Comparison of ENCODE assay signal across 7 mouse cellular contexts in genomic region chr9:96195885-96196622, GRCm38 (mm10). TPM values are rescaled to one million over a fixed set of nuclear protein-coding genes. Genes with fewer than 3 reads are reported as not detected.
A peak's percentile ranks its signal among the peaks of the same experiment; 100 is the strongest.
DNase-seq lines count a peak whose midpoint lies in the region; ATAC-seq and TF ChIP-seq lines count a peak whose summit lies in the region.

TSS of gene Tfdp2 (plus strand) at chr9:96196275.

- H3K27ac ChIP-seq in intestine, postnatal 0 days (ENCODE audit: low read depth, low read length), result peak within 1 kb of the TSS; percentile 95
- peak within 1 kb of the TSS; percentile 72 for H3K27ac ChIP-seq in midbrain, embryonic 12.5 days (replicated peaks)
- H3K27ac ChIP-seq in small intestine, adult 2 months (ENCODE audit: insufficient read depth, low read depth, low read length), result peak within 1 kb of the TSS; percentile 91

- H3K27me3 ChIP-seq in intestine, postnatal 0 days (replicated peaks; ENCODE audit: control insufficient read depth, insufficient read depth, low read length), result no peaks in the 10 kb centered on the region
- no peaks in the 10 kb centered on the region for H3K27me3 ChIP-seq in midbrain, embryonic 12.5 days
- no peaks in the 10 kb centered on the region for H3K27me3 ChIP-seq in small intestine, adult 2 months (ENCODE audit: control insufficient read depth, insufficient read depth, low read length)

- WGBS in intestine, postnatal 0 days, result under 1% methylated on average over 76 of the region's 81 CpGs
- under 1% methylated on average over 75 of the region's 81 CpGs for WGBS in midbrain, embryonic 12.5 days
- under 1% methylated on average over 81 of the region's 81 CpGs for WGBS in small intestine, adult 2 months

- H3K4me2 ChIP-seq in intestine, postnatal 0 days (replicated peaks; ENCODE audit: low read depth), result peak within 1 kb of the TSS; percentile 95
- H3K4me2 ChIP-seq in midbrain, embryonic 12.5 days (replicated peaks), result peak within 1 kb of the TSS; percentile 98

- no peaks in the 10 kb centered on the region for H3K9me3 ChIP-seq in intestine, postnatal 0 days (ENCODE audit: control insufficient read depth)
- H3K9me3 ChIP-seq in midbrain, embryonic 12.5 days, result no peaks in the 10 kb centered on the region

- H3K4me3 ChIP-seq in intestine, postnatal 0 days (ENCODE audit: low read depth, low read length), result peak within 1 kb of the TSS; percentile 78
- H3K4me3 ChIP-seq in midbrain, embryonic 12.5 days, result peak within 1 kb of the TSS; percentile 81
- H3K4me3 ChIP-seq in small intestine, adult 2 months (ENCODE audit: low read depth, low read length), result peak within 1 kb of the TSS; percentile 93

- H3K36me3 ChIP-seq in intestine, postnatal 0 days (ENCODE audit: control insufficient read depth, insufficient read depth), result no peaks in the 10 kb centered on the region
- no peaks in the 10 kb centered on the region for H3K36me3 ChIP-seq in midbrain, embryonic 12.5 days
- H3K36me3 ChIP-seq in small intestine, adult 2 months (ENCODE audit: control insufficient read depth, insufficient read depth, low read length), result no peaks in the 10 kb centered on the region

- intact Hi-C loops in left cerebral cortex, postnatal 4 days (cut with DNase I), result no loop called here

- peak; percentile 46 for TF ChIP-seq POLR2A in small intestine, adult 2 months (IDR thresholded peaks at IDR 0.05; ENCODE audit: low read depth, low read length)

- H3K4me1 ChIP-seq in intestine, postnatal 0 days (replicated peaks; ENCODE audit: control insufficient read depth, insufficient read depth, low read length), result 0 out of 2 replicates have a peak, but pooled peaks cover 7% of the 10 kb centered on the region
- H3K4me1 ChIP-seq in midbrain, embryonic 12.5 days, result peaks cover 20% of the 10 kb centered on the region
- H3K4me1 ChIP-seq in small intestine, adult 2 months (ENCODE audit: control insufficient read depth, insufficient read depth, insufficient read length, low read length), result peaks cover 3% of the 10 kb centered on the region; the same call in 1 of the 2 replicates

- peak; percentile 99 for ATAC-seq in intestine, postnatal 0 days
- peak; percentile 99 for ATAC-seq in midbrain, embryonic 12.5 days (ENCODE audit: low FRiP score, low read depth)

- DNase-seq in adrenal gland, adult 8-10 months, result peak; percentile 88
- DNase-seq in embryo, embryonic 9.5 days (ENCODE audit: extremely low spot score), result peak; percentile 96
- peak; percentile 33 for DNase-seq in gonadal fat pad, adult 2 months (ENCODE audit: low read depth)
- peak; percentile 93 for DNase-seq in left cerebral cortex, postnatal 4 days

- peak; percentile 69 for TF ChIP-seq CTCF in intestine, postnatal 0 days (IDR thresholded peaks at IDR 0.05; ENCODE audit: low read depth)
- peak; percentile 19; the same call in 1 of the 2 replicates for TF ChIP-seq CTCF in small intestine, adult 2 months (IDR thresholded peaks at IDR 0.05; ENCODE audit: extremely low read depth, insufficient read length, insufficient replicate concordance, low read depth, low read length)

- peak within 1 kb of the TSS; percentile 81 for H3K9ac ChIP-seq in intestine, postnatal 0 days (ENCODE audit: low read depth, low read length)
- peak within 1 kb of the TSS; percentile 77 for H3K9ac ChIP-seq in midbrain, embryonic 12.5 days (replicated peaks)

RNA-seq across cellular contexts. Expression of gene Tfdp2, which starts in this region (rescaled TPM):
- total RNA-seq in adrenal gland, adult 8-10 months (2022), result 100 to 1,000 TPM in 3 of 4 experiments, 10 to 100 TPM in 1; 86.3 to 118 (median 111) TPM
- 11.0 and 16.2 TPM in 2 replicates for polyA plus RNA-seq in gonadal fat pad, adult 2 months (2012; rRNA removed)
- polyA plus RNA-seq in intestine, postnatal 0 days (2015; fragmentation: Nextera tagmentation; extraction: Ambion mirVana), result 42.9 and 43.2 TPM in 2 replicates
- total RNA-seq in left cerebral cortex, postnatal 4 days (2021), result 10 to 100 TPM; 13.1 to 14.9 TPM
- polyA plus RNA-seq in midbrain, embryonic 12.5 days (2016; fragmentation: Nextera tagmentation; extraction: Ambion mirVana), result 116 and 124 TPM in 2 replicates
- 8.5 and 23.9 TPM in 2 replicates for polyA plus RNA-seq in small intestine, adult 2 months (2012; rRNA removed)

Comparison
In these comparisons a context has a peak if more than half of its experiments do, and no peak if none do; other contexts are left out.
1. Peak in every context shown above with its lines: DNase-seq, ATAC-seq, H3K4me3 ChIP-seq and H3K27ac ChIP-seq.
2. RNA of gene Tfdp2 (total RNA-seq): 86.3 to 118 TPM in adrenal gland, adult 8-10 months; 13.1 to 14.9 TPM in left cerebral cortex, postnatal 4 days; every median in the first group is over 4 times any median in the second.
3. DNase-seq: peak in every context shown above with its lines; median percentile 96 in embryo, embryonic 9.5 days; 93 in left cerebral cortex, postnatal 4 days; 88 in adrenal gland, adult 8-10 months; 33 in gonadal fat pad, adult 2 months.